Comparison of ENCODE assay signal across 21 mouse cellular contexts in the genomic region with DNA sequence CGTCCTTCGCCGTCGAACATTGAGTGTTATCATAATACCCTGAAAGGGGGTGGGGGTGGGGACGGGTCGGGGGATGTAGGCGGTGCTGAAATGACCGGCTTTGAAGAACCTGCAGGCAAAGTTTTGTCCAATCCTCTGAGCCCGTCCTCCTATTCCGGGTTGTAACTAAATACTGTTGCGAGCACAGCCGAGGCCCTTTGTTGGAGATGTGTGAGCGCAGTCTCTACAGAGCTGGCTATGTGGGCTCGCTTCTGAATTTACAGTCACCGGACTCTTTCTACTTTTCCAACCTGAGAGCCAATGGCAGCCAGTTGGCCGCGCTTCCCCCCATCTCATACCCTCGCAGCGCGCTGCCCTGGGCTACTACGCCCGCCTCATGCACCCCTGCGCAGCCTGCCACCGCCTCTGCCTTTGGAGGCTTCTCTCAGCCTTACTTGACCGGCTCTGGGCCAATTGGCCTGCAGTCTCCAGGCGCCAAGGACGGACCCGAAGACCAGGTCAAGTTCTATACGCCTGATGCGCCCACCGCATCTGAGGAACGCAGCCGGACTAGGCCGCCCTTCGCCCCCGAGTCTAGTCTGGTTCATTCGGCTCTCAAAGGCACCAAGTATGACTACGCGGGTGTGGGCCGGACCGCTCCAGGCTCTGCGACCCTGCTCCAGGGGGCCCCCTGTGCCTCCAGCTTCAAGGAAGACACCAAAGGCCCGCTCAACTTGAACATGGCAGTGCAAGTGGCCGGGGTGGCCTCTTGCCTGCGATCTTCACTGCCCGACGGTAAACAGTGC. TPM values are rescaled to one million over a fixed set of nuclear protein-coding genes. Genes with fewer than 3 reads are reported as not detected.
A peak's percentile ranks its signal among the peaks of the same experiment; 100 is the strongest.
DNase-seq lines count a peak whose midpoint lies in the region; ATAC-seq and TF ChIP-seq lines count a peak whose summit lies in the region.
"Had no signal": no experiment of that assay in that cellular context is flagged by ENCODE, and none has a peak within 500 bp of the region (broad histone marks: within the 10 kb centered on the region; RNA-seq: fewer than 3 reads in every experiment).

A gene (plus strand): TSS at position 133 of the 785 bp plus-strand sequence.

- DNase-seq in kidney, adult 8-10 months, result no peak
- DNase-seq in midbrain, postnatal 0 days (ENCODE audit: low spot score), result no peak
- peak; percentile 50 for DNase-seq in embryonic facial prominence, embryonic 10.5 days (ENCODE audit: low spot score)
- no peak for DNase-seq in cerebellum, adult 11-12 months
- no peak for DNase-seq in right cerebral cortex, postnatal 10 days (ENCODE audit: low spot score in 2 of 2)
- DNase-seq: adrenal gland, postnatal 36 days; heart, postnatal 14 days; lung, postnatal 14 days; retina, postnatal 1 day; thymus, postnatal 14 days had no signal

- no peaks in the 10 kb centered on the region for H3K9me3 ChIP-seq in kidney, embryonic 14.5 days (ENCODE audit: control insufficient read depth, low read length)
- no peaks in the 10 kb centered on the region for H3K9me3 ChIP-seq in midbrain, postnatal 0 days (ENCODE audit: low read length)
- H3K9me3 ChIP-seq in midbrain, embryonic 15.5 days, result no peaks in the 10 kb centered on the region
- no peaks in the 10 kb centered on the region for H3K9me3 ChIP-seq in embryonic facial prominence, embryonic 10.5 days
- no peaks in the 10 kb centered on the region for H3K9me3 ChIP-seq in limb, embryonic 15.5 days
- H3K9me3 ChIP-seq: midbrain, embryonic 12.5 days; stomach, embryonic 15.5 days had no signal

- 4% methylated on average over 47 of the region's 47 CpGs for WGBS in kidney, embryonic 14.5 days
- WGBS in midbrain, postnatal 0 days, result 3% methylated on average over 47 of the region's 47 CpGs
- WGBS in midbrain, embryonic 15.5 days, result 3% methylated on average over 47 of the region's 47 CpGs
- 3% methylated on average over 47 of the region's 47 CpGs for WGBS in embryonic facial prominence, embryonic 10.5 days
- WGBS in limb, embryonic 15.5 days, result 6% methylated on average over 47 of the region's 47 CpGs

- ATAC-seq in kidney, embryonic 14.5 days (ENCODE audit: low FRiP score, low TSS enrichment), result peak; percentile 18
- ATAC-seq in midbrain, postnatal 0 days (ENCODE audit: low FRiP score), result peak; percentile 10; the same call in 1 of the 2 replicates
- ATAC-seq in midbrain, embryonic 15.5 days (replicated peaks), result no peak
- peak; percentile 50 for ATAC-seq in limb, embryonic 15.5 days (ENCODE audit: insufficient number of reproducible peaks, low FRiP score, low TSS enrichment, low read depth)
- ATAC-seq: activated CD4-positive, CD25-positive, alpha-beta regulatory T cell, adult 4 months had no signal

- peak within 1 kb of the TSS; percentile 46 for H3K4me2 ChIP-seq in kidney, embryonic 14.5 days (replicated peaks; ENCODE audit: low read depth, low read length)
- no peak within 1 kb of the TSS for H3K4me2 ChIP-seq in midbrain, postnatal 0 days (ENCODE audit: low read depth, low read length, poor library complexity, severe bottlenecking)
- no peak within 1 kb of the TSS for H3K4me2 ChIP-seq in midbrain, embryonic 15.5 days
- peak within 1 kb of the TSS; percentile 65 for H3K4me2 ChIP-seq in limb, embryonic 15.5 days
- H3K4me2 ChIP-seq: midbrain, embryonic 12.5 days; stomach, embryonic 15.5 days had no signal

- no peak for TF ChIP-seq CTCF in midbrain, postnatal 0 days (IDR thresholded peaks at IDR 0.05)

- H3K4me3 ChIP-seq in kidney, embryonic 14.5 days (ENCODE audit: low read length), result peak within 1 kb of the TSS; percentile 29
- no peak within 1 kb of the TSS for H3K4me3 ChIP-seq in midbrain, postnatal 0 days (ENCODE audit: low read depth, low read length)
- H3K4me3 ChIP-seq in midbrain, embryonic 15.5 days, result no peak within 1 kb of the TSS
- no peak within 1 kb of the TSS for H3K4me3 ChIP-seq in embryonic facial prominence, embryonic 10.5 days
- H3K4me3 ChIP-seq in limb, embryonic 15.5 days, result peak within 1 kb of the TSS; percentile 45
- H3K4me3 ChIP-seq: erythroblast, embryonic 14.5 days; midbrain, embryonic 12.5 days; stomach, embryonic 15.5 days had no signal

- no peaks in the 10 kb centered on the region for H3K36me3 ChIP-seq in kidney, embryonic 14.5 days (ENCODE audit: control insufficient read depth, insufficient read depth, low read length)
- H3K36me3 ChIP-seq in midbrain, postnatal 0 days (ENCODE audit: insufficient read depth, low read length), result no peaks in the 10 kb centered on the region
- no peaks in the 10 kb centered on the region for H3K36me3 ChIP-seq in midbrain, embryonic 15.5 days (replicated peaks)
- no peaks in the 10 kb centered on the region for H3K36me3 ChIP-seq in embryonic facial prominence, embryonic 10.5 days (replicated peaks)
- no peaks in the 10 kb centered on the region for H3K36me3 ChIP-seq in limb, embryonic 15.5 days
- H3K36me3 ChIP-seq: midbrain, embryonic 12.5 days; stomach, embryonic 15.5 days had no signal

- H3K27ac ChIP-seq in kidney, embryonic 14.5 days (ENCODE audit: low read depth, low read length), result peak within 1 kb of the TSS; percentile 77
- no peak within 1 kb of the TSS for H3K27ac ChIP-seq in midbrain, postnatal 0 days (ENCODE audit: low read depth, low read length)
- H3K27ac ChIP-seq in midbrain, embryonic 15.5 days, result no peak within 1 kb of the TSS
- H3K27ac ChIP-seq in embryonic facial prominence, embryonic 10.5 days (replicated peaks), result no peak within 1 kb of the TSS
- H3K27ac ChIP-seq in limb, embryonic 15.5 days, result peak within 1 kb of the TSS; percentile 92
- H3K27ac ChIP-seq: midbrain, embryonic 12.5 days; stomach, embryonic 15.5 days had no signal

- peaks cover 34% of the 10 kb centered on the region for H3K4me1 ChIP-seq in kidney, embryonic 14.5 days (ENCODE audit: control insufficient read depth, insufficient read depth, low read length)
- H3K4me1 ChIP-seq in midbrain, postnatal 0 days (ENCODE audit: insufficient read depth, low read length), result no peaks in the 10 kb centered on the region
- H3K4me1 ChIP-seq in midbrain, embryonic 15.5 days, result peaks cover 4% of the 10 kb centered on the region; the same call in 1 of the 2 replicates
- H3K4me1 ChIP-seq in embryonic facial prominence, embryonic 10.5 days, result peaks cover 15% of the 10 kb centered on the region
- peaks cover 38% of the 10 kb centered on the region for H3K4me1 ChIP-seq in limb, embryonic 15.5 days

- H3K27me3 ChIP-seq in kidney, embryonic 14.5 days (ENCODE audit: control insufficient read depth, insufficient read depth, low read length), result peaks cover 42% of the 10 kb centered on the region
- peaks cover 90% of the 10 kb centered on the region for H3K27me3 ChIP-seq in midbrain, postnatal 0 days (ENCODE audit: insufficient read depth, low read length)
- peaks cover 97% of the 10 kb centered on the region for H3K27me3 ChIP-seq in midbrain, embryonic 15.5 days (replicated peaks)
- peaks cover 100% of the 10 kb centered on the region for H3K27me3 ChIP-seq in embryonic facial prominence, embryonic 10.5 days (replicated peaks; ENCODE audit: low read depth, poor library complexity, severe bottlenecking)
- H3K27me3 ChIP-seq in limb, embryonic 15.5 days, result peaks cover 66% of the 10 kb centered on the region

- peak within 1 kb of the TSS; percentile 58 for H3K9ac ChIP-seq in kidney, embryonic 14.5 days (ENCODE audit: low read depth, low read length)
- no peak within 1 kb of the TSS for H3K9ac ChIP-seq in midbrain, postnatal 0 days (replicated peaks; ENCODE audit: low read length, poor library complexity, severe bottlenecking)
- H3K9ac ChIP-seq in midbrain, embryonic 15.5 days, result no peak within 1 kb of the TSS
- peak within 1 kb of the TSS; percentile 55 for H3K9ac ChIP-seq in limb, embryonic 15.5 days
- H3K9ac ChIP-seq: midbrain, embryonic 12.5 days; stomach, embryonic 15.5 days had no signal

RNA-seq across cellular contexts. Expression of the gene that starts here (rescaled TPM):
- 6.2 and 7.2 TPM in 2 replicates for polyA plus RNA-seq in kidney, embryonic 14.5 days (2014; fragmentation: Nextera tagmentation; extraction: Ambion mirVana)
- not detected in 2 replicates for total RNA-seq in midbrain, postnatal 0 days (2014; rRNA removed)
- not detected in 2 replicates for polyA plus RNA-seq in midbrain, postnatal 0 days (2015; fragmentation: Nextera tagmentation; extraction: Ambion mirVana)
- not detected in 2 replicates for polyA plus RNA-seq in midbrain, embryonic 15.5 days (2015; fragmentation: Nextera tagmentation; extraction: Ambion mirVana)
- not detected in 2 replicates for polyA plus RNA-seq in embryonic facial prominence, embryonic 10.5 days (2016; fragmentation: Nextera tagmentation; extraction: Ambion mirVana)
- polyA plus RNA-seq in limb, embryonic 15.5 days (2015; fragmentation: Nextera tagmentation; extraction: Ambion mirVana), result 27.0 and 30.6 TPM in 2 replicates
- total RNA-seq: adrenal gland, postnatal 36 days; gastrocnemius, postnatal 10 days; heart, postnatal 14 days; layer of hippocampus, postnatal 10 days; left cerebral cortex, postnatal 14 days had no signal
- polyA plus RNA-seq: activated CD4-positive, CD25-positive, alpha-beta regulatory T cell, adult 4 months; erythroblast, embryonic 14.5 days; liver, embryonic 16.5 days; midbrain, embryonic 12.5 days had no signal

Comparison
In these comparisons a context has a peak if more than half of its experiments do, and no peak if none do; other contexts are left out.
1. Peak in ATAC-seq in midbrain, postnatal 0 days; RNA of the gene not detected or under 1 TPM.
2. Peak in DNase-seq in embryonic facial prominence, embryonic 10.5 days; RNA of the gene not detected or under 1 TPM.
3. H3K27ac ChIP-seq: peak in kidney, embryonic 14.5 days (single experiment) and limb, embryonic 15.5 days (single experiment); none in midbrain, postnatal 0 days (single experiment), midbrain, embryonic 15.5 days (single experiment) and embryonic facial prominence, embryonic 10.5 days (single experiment).
4. H3K4me2 ChIP-seq: peak in kidney, embryonic 14.5 days (single experiment) and limb, embryonic 15.5 days (single experiment); none in midbrain, postnatal 0 days (single experiment) and midbrain, embryonic 15.5 days (single experiment).
5. H3K4me3 ChIP-seq: peak in kidney, embryonic 14.5 days (single experiment) and limb, embryonic 15.5 days (single experiment); none in midbrain, postnatal 0 days (single experiment), midbrain, embryonic 15.5 days (single experiment) and embryonic facial prominence, embryonic 10.5 days (single experiment).
6. H3K9ac ChIP-seq: peak in kidney, embryonic 14.5 days (single experiment) and limb, embryonic 15.5 days (single experiment); none in midbrain, postnatal 0 days (single experiment) and midbrain, embryonic 15.5 days (single experiment).